Mouse (Mus musculus) ES-Bruce4 (cell line): Measurements from ENCODE around the gene Apof.

Experiments
- CTCF ChIP-seq: IDR thresholded peaks from one replicate; pipeline ENCODE4 v1.8.1; 2011; ENCODE audit warnings: low read depth, low read length
- EP300 ChIP-seq: IDR thresholded peaks from 2 replicates; pipeline ENCODE4 v1.6.1; 2011; ENCODE audit warnings: low read depth, low read length; ENCODE audit not compliant: insufficient read depth
- POLR2A ChIP-seq: IDR thresholded peaks from one replicate; pipeline ENCODE4 v1.8.1; 2011; ENCODE audit warnings: low read length; ENCODE audit not compliant: insufficient read depth

- TF ChIP-seq CTCF (no peak), POLR2A (no peak), EP300 (no peak)
These were observed 37.9 kb upstream of the Apof start for GRCm38 (mm10) chr10:128230582-128230981.
